Mouse (Mus musculus) mouse embryonic stem cell (cell line): ENCODE results near the gene Ankrd33.

Experiments used
- in situ Hi-C, 2 experiments: fragments of 300-500 bp; cut with MboI; formaldehyde crosslinking; loops; 1 replicate in 1 of 2; 3 replicates in 1 of 2; pipeline ENCODE4 v1.14.3; 2019 to 2020; ENCODE audit warnings: low sequenced_read_pairs in 2 of 2, low pct_unique_long_range_greater_than_20kb in 1 of 2, mixed read lengths in 1 of 2; ENCODE audit not compliant: unreplicated experiment in 1 of 2

Gene Ankrd33

GRCm38 (mm10) chr15:101163056-101163458 lies 47.5 kb downstream of the Ankrd33 start:
- in situ Hi-C loops: no loop called here

GRCm38 (mm10) chr15:101163854-101164253 lies 48.3 kb downstream of the Ankrd33 start:
- in situ Hi-C loops: no loop called here

- in situ Hi-C loops: no loop called here
These were observed 48.7 kb downstream of the Ankrd33 start for GRCm38 (mm10) chr15:101164291-101164690.

- in situ Hi-C loops: no loop called here
These were observed 50.3 kb downstream of the Ankrd33 start for GRCm38 (mm10) chr15:101165658-101166437.

GRCm38 (mm10) chr15:101167553-101167952 lies 52.0 kb downstream of the Ankrd33 start:
- in situ Hi-C loops: no loop called here
